Mouse (Mus musculus) midbrain, embryonic 11.5 days (tissue): ENCODE measurements around the gene 2610021A01Rik. TPM values are rescaled to one million over a fixed set of nuclear protein-coding genes. Genes with fewer than 3 reads are reported as not detected.
"Not testable (repeated sequence)": the region's sequence is repeated elsewhere in the genome, so short reads cannot be mapped to it uniquely, and the experiment has no call there.

Experiments
- ATAC-seq: fragments of 200-750 bp; cut with Nextera tagmentation; 2 replicates; pipeline ENCODE4 v1.8.0; 2017; ENCODE audit warnings: moderate TSS enrichment, moderate library complexity; ENCODE audit not compliant: low FRiP score
- DNase-seq: peaks from one replicate; pipeline ENCODE4 v3.0.0; 2015; ENCODE audit warnings: low spot score; ENCODE audit errors: missing footprints
- H3K27ac ChIP-seq: fragments of 300-500 bp; sonication (generic); 2 replicates; pipeline ENCODE4 v1.5.1; 2014; ENCODE audit warnings: low read depth, low read length
- H3K27me3 ChIP-seq: fragments of 300-500 bp; sonication (generic); 2 replicates; pipeline ENCODE4 v1.6.1; 2014; ENCODE audit warnings: mild to moderate bottlenecking, low read length, moderate library complexity, mixed read lengths; ENCODE audit not compliant: control insufficient read depth, insufficient read depth
- H3K36me3 ChIP-seq: fragments of 300-500 bp; sonication (generic); 2 replicates; pipeline ENCODE4 v1.6.1; 2014; ENCODE audit warnings: mild to moderate bottlenecking, low read length, moderate library complexity, mixed read lengths; ENCODE audit not compliant: control insufficient read depth, insufficient read depth
- H3K4me1 ChIP-seq: fragments of 300-500 bp; sonication (generic); 2 replicates; pipeline ENCODE4 v1.6.1; 2014; ENCODE audit warnings: low read length; ENCODE audit not compliant: control insufficient read depth, insufficient read depth
- H3K4me2 ChIP-seq: fragments of 300-500 bp; sonication (generic); 2 replicates; pipeline ENCODE4 v1.6.1; 2014; ENCODE audit warnings: mild to moderate bottlenecking, moderate library complexity
- H3K4me3 ChIP-seq: fragments of 300-500 bp; sonication (generic); 2 replicates; pipeline ENCODE4 v1.5.1; 2014; ENCODE audit warnings: low read depth, low read length
- H3K9ac ChIP-seq: fragments of 300-500 bp; sonication (generic); 2 replicates; pipeline ENCODE4 v1.6.1; 2014; ENCODE audit warnings: low read length
- H3K9me3 ChIP-seq: fragments of 300-500 bp; sonication (generic); 2 replicates; pipeline ENCODE4 v1.6.1; 2016; ENCODE audit warnings: low read length; ENCODE audit not compliant: control insufficient read depth
- WGBS: fragments of 180-500 bp; shearing (Covaris S2); extraction: QIAGEN DNeasy Blood & Tissue Kit; methylation state at CpG from one replicate; pipeline ENCODE4 v1.1.7; 2014; 5-methylcytosine and 5-hydroxymethylcytosine counted together
- polyA plus RNA-seq: library from polyadenylated mRNA; unstranded; fragments of >200 nt; fragmentation: Nextera tagmentation; extraction: Ambion mirVana; gene quantifications from 2 replicates; pipeline ENCODE4 v1.2.1, GENCODE M21; 2014

The 2610021A01Rik gene
- polyA plus RNA-seq, 1 experiment from 2014 or later, result 20.0 TPM

- not testable (repeated sequence) for H3K9ac ChIP-seq, H3K27ac ChIP-seq, H3K36me3 ChIP-seq, H3K9me3 ChIP-seq, H3K4me2 ChIP-seq, ATAC-seq, H3K4me1 ChIP-seq, H3K4me3 ChIP-seq, H3K27me3 ChIP-seq, DNase-seq
- WGBS, result 98% methylated on average over 1 of the region's 1 CpGs
Measured at GRCm38 (mm10) chr7:41616241-41616640, 17.2 kb downstream of the 2610021A01Rik start.

DNA sequence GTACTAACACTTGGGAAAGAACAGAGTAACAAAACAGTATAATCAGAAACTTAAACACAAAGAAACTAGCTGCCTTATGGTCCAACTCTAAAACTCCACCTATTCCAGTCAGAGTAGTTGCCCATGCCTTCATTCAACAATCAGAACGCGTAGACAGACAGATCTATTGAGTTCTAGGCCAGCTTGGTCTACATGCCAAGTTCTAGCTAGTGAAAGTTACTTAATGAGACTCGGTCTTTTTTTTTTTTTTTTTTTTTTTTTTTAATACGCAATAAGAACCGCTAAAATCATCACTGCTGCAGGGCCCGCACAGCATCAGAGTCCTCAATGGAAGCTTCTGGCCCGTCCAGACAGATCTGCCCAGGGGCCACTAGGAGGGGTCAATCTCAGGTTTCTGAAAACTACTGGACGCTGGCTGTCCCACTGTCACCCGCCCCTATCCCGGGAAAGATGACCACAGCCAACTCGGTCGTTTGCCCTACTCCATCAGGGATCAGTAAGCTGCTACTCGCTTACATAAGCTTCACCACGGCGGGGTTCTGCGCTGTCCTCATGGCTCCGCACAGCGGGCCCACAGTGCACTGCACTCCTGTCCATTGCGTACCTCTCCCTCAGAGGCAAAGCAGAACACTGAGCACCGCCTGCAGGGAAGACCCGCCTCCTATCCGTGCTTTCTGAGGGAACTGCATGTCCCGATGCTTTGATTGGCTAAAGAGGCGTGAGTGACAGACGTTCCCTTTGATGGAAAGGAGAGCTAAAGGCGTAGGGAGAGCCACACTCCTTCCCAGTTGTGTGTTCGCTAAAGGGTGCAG is 33.6 kb downstream of the 2610021A01Rik start, which contains the start of gene Zfp788:
TSS of gene Zfp788 (plus strand) at position 795 of the 812 bp plus-strand sequence.
- peaks cover 4% of the 10 kb centered on the region; the same call in 1 of the 2 replicates for H3K4me1 ChIP-seq
- DNase-seq (peak; percentile 98), ATAC-seq (peak; percentile 96)
- peaks cover 10% of the 10 kb centered on the region; the same call in 1 of the 2 replicates for H3K9me3 ChIP-seq
- peak within 1 kb of the TSS; percentile 85 for H3K4me2 ChIP-seq
- H3K27ac ChIP-seq, result peak within 1 kb of the TSS; percentile 94
- H3K9ac ChIP-seq, result peak within 1 kb of the TSS; percentile 68
- no peaks in the 10 kb centered on the region for H3K27me3 ChIP-seq
- H3K36me3 ChIP-seq, result peaks cover 14% of the 10 kb centered on the region
- peak within 1 kb of the TSS; percentile 51 for H3K4me3 ChIP-seq
- 2% methylated on average over 27 of the region's 27 CpGs for WGBS

GRCm38 (mm10) chr7:41633221-41633984 is 34.4 kb downstream of the 2610021A01Rik start:
- peak overlapping the region; percentile 85 for H3K4me2 ChIP-seq
- peaks cover 15% of the 10 kb centered on the region for H3K36me3 ChIP-seq
- no peaks in the 10 kb centered on the region for H3K27me3 ChIP-seq
- peak overlapping the region; percentile 68 for H3K9ac ChIP-seq
- peaks cover 4% of the 10 kb centered on the region; the same call in 1 of the 2 replicates for H3K4me1 ChIP-seq
- peaks cover 13% of the 10 kb centered on the region; the same call in 1 of the 2 replicates for H3K9me3 ChIP-seq
- H3K27ac ChIP-seq, result peak overlapping the region; percentile 94
- DNase-seq (peak; percentile 98), ATAC-seq (peak; percentile 97)
- under 1% methylated on average over 26 of the region's 26 CpGs for WGBS
- peak overlapping the region; percentile 51 for H3K4me3 ChIP-seq

- not testable (repeated sequence) for H3K36me3 ChIP-seq, H3K27me3 ChIP-seq, ATAC-seq, H3K4me3 ChIP-seq, DNase-seq, H3K4me2 ChIP-seq, H3K9ac ChIP-seq, H3K27ac ChIP-seq, H3K4me1 ChIP-seq, H3K9me3 ChIP-seq
- 62% methylated on average over 1 of the region's 1 CpGs for WGBS
Measured at GRCm38 (mm10) chr7:41674326-41674725, 75.3 kb downstream of the 2610021A01Rik start.

Other genes with a start within 250 kb of the 2610021A01Rik start
- gene AI987944, start 205.9 kb upstream of the 2610021A01Rik start, polyA plus RNA-seq, result 11.7 and 13.3 TPM in 2 replicates
- 0.22 and 0.26 TPM in 2 replicates for gene Vmn2r57, start 150.5 kb upstream of the 2610021A01Rik start, polyA plus RNA-seq
- 0.04 and 0.12 TPM in 2 replicates for gene Gm20449, start 99.8 kb upstream of the 2610021A01Rik start, polyA plus RNA-seq
- gene AW146154, start 99.3 kb upstream of the 2610021A01Rik start, polyA plus RNA-seq, result 6.3 and 8.1 TPM in 2 replicates
- not detected in 2 replicates for gene Gm6871, start 25.6 kb upstream of the 2610021A01Rik start, polyA plus RNA-seq
- gene Zfp788, start 34.0 kb downstream of the 2610021A01Rik start, polyA plus RNA-seq, result 18.7 and 22.6 TPM in 2 replicates